In the genomic region with DNA sequence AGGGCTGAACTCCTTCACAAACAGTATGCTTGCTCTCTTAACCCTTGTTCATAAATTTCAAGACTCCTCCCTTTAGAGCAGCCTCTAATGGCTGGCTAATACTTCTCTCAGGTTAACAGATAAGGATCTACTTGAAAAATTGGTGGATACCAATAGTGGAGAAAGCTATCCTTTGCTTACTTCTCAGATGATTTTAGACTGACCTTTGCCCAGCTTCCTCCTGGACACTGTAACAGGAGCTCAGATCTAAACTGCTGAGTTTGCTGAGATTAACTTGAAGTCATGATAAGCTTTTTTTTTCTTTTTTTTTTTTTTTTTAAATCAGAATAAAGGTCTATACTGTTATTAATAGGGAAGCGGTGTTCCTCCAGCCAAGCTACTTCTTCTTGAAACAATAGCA, we compare ENCODE assay signal across 16 mouse cellular contexts.
"Had no signal": no experiment of that assay in that cellular context is flagged by ENCODE, and none has a peak within 500 bp of the region (broad histone marks: within the 10 kb centered on the region; RNA-seq: fewer than 3 reads in every experiment).

No protein-coding gene starts in this region.

- H3K27ac ChIP-seq: layer of hippocampus, adult 2 months; limb, embryonic 10.5 days; limb, embryonic 13.5 days; liver, embryonic 14.5 days; lung, embryonic 15.5 days; midbrain, embryonic 10.5 days; midbrain, embryonic 13.5 days had no signal

- H3K27me3 ChIP-seq: limb, embryonic 13.5 days; lung, embryonic 15.5 days; megakaryocyte, embryonic 14.5 days; midbrain, embryonic 13.5 days had no signal

- H3K4me3 ChIP-seq: layer of hippocampus, adult 2 months; limb, embryonic 10.5 days; limb, embryonic 13.5 days; lung, embryonic 15.5 days; megakaryocyte, embryonic 14.5 days; midbrain, embryonic 10.5 days; midbrain, embryonic 13.5 days had no signal

- H3K4me1 ChIP-seq: megakaryocyte, embryonic 14.5 days; midbrain, embryonic 10.5 days had no signal

- H3K4me2 ChIP-seq: limb, embryonic 13.5 days; liver, embryonic 11.5 days; lung, embryonic 15.5 days; midbrain, embryonic 13.5 days had no signal

- H3K9me3 ChIP-seq: limb, embryonic 10.5 days; limb, embryonic 13.5 days; lung, embryonic 15.5 days; megakaryocyte, embryonic 14.5 days; midbrain, embryonic 10.5 days; midbrain, embryonic 13.5 days had no signal

- H3K9ac ChIP-seq: limb, embryonic 13.5 days; liver, embryonic 14.5 days; liver, postnatal 0 days; lung, embryonic 15.5 days; midbrain, embryonic 13.5 days had no signal

- H3K36me3 ChIP-seq: limb, embryonic 10.5 days; limb, embryonic 13.5 days; lung, embryonic 15.5 days; midbrain, embryonic 10.5 days; midbrain, embryonic 13.5 days had no signal

- ATAC-seq: liver, postnatal 0 days; midbrain, embryonic 13.5 days; midbrain, embryonic 16.5 days had no signal

- DNase-seq: layer of hippocampus, adult 9-11 months; liver, postnatal 0 days; lung, postnatal 10 days; lung, postnatal 36 days; thymus, adult 18-20 months; thymus, postnatal 36 days had no signal
